ENCODE assay signal across 11 mouse cellular contexts in the genomic region with DNA sequence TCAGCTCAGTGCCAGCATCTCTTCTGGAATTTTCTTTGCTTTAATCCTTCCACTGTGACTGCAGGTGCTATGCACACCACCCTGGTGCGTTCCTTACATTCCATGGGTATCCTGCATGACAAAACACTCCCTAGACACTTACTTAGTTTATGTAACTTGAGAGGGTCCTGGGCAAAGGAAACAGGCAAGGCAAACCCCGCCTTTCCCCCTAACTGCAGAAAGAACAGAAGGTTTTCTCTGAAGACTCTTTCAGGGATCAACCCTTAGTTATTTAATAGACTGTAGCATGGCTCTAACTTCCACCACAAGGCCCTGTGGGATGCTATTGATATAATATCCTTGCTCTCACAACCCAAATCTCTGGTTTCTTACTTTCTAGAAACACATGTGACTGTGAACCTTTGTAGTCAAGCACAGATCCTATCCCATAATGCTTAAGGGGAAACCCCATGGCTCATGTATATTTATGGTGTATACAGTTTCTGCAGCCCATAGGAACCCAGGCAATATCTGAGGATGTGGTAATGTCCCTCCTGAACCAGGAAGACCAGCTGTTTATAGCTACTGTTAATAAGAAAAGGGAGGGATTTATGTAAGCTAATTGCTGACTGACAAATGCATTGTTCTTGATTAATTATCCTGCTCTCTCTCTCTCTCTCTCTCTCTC.
A peak's percentile ranks its signal among the peaks of the same experiment; 100 is the strongest.
DNase-seq lines count a peak whose midpoint lies in the region; ATAC-seq and TF ChIP-seq lines count a peak whose summit lies in the region.
"Had no signal": no experiment of that assay in that cellular context is flagged by ENCODE, and none has a peak within 500 bp of the region (broad histone marks: within the 10 kb centered on the region; RNA-seq: fewer than 3 reads in every experiment).

No protein-coding gene starts in this region.

- peak; percentile 75 for ATAC-seq in embryonic facial prominence, embryonic 13.5 days (ENCODE audit: insufficient number of reproducible peaks, insufficient read depth, low FRiP score, low TSS enrichment, low read depth)
- ATAC-seq in limb, embryonic 14.5 days (ENCODE audit: low FRiP score, low read depth), result peak; percentile 86
- ATAC-seq: inflammation-experienced regulatory T-cells, adult 6 months had no signal

- TF ChIP-seq CTCF in kidney, adult 2 months (conservative IDR thresholded peaks at IDR 0.05; ENCODE audit: insufficient read depth, insufficient read length, low read depth, low read length), result no peak

- H3K9me3 ChIP-seq in embryonic facial prominence, embryonic 13.5 days, result no peaks in the 10 kb centered on the region
- H3K9me3 ChIP-seq in limb, embryonic 14.5 days (ENCODE audit: control insufficient read depth, low read length), result no peaks in the 10 kb centered on the region

- H3K4me2 ChIP-seq in embryonic facial prominence, embryonic 13.5 days, result no peak overlapping the region
- H3K4me2 ChIP-seq in limb, embryonic 14.5 days (replicated peaks; ENCODE audit: low read depth, low read length, severe bottlenecking), result no peak overlapping the region

- no peak for TF ChIP-seq POLR2A in kidney, adult 2 months (IDR thresholded peaks at IDR 0.05; ENCODE audit: low read depth, low read length)
- TF ChIP-seq POLR2A in limb, embryonic 14.5 days (IDR thresholded peaks at IDR 0.05; ENCODE audit: borderline replicate concordance, extremely low read depth, insufficient read depth, insufficient read length), result no peak

- no peaks in the 10 kb centered on the region for H3K36me3 ChIP-seq in kidney, adult 2 months (ENCODE audit: control insufficient read depth, insufficient read depth, low read length)
- H3K36me3 ChIP-seq in embryonic facial prominence, embryonic 13.5 days, result 0 out of 2 replicates have a peak, but pooled peaks cover 5% of the 10 kb centered on the region
- H3K36me3 ChIP-seq in limb, embryonic 14.5 days (ENCODE audit: control insufficient read depth, insufficient read depth, low read length), result no peaks in the 10 kb centered on the region

- WGBS in kidney, adult 2 months, result 30% methylated on average over 2 of the region's 2 CpGs
- 1% methylated on average over 2 of the region's 2 CpGs for WGBS in embryonic facial prominence, embryonic 13.5 days
- 2% methylated on average over 2 of the region's 2 CpGs for WGBS in limb, embryonic 14.5 days

- H3K27ac ChIP-seq in kidney, adult 2 months (ENCODE audit: insufficient read depth, low read depth, low read length), result peak overlapping the region; percentile 56; the same call in 1 of the 2 replicates
- H3K27ac ChIP-seq in embryonic facial prominence, embryonic 13.5 days, result peak overlapping the region; percentile 74
- H3K27ac ChIP-seq in limb, embryonic 14.5 days (replicated peaks; ENCODE audit: low read depth, low read length), result 0 out of 2 replicates have a peak overlapping the region, but pooled peaks have one; percentile 38

- DNase-seq in kidney, adult 2 months, result peak; percentile 28
- no peak for DNase-seq in kidney, postnatal 25 days
- DNase-seq in WW6 (ENCODE audit: low read depth, low spot score), result peak; percentile 11
- DNase-seq in limb, embryonic 14.5 days (ENCODE audit: low spot score), result peak; percentile 71
- no peak for DNase-seq in cerebellum, postnatal 14 days
- no peak for DNase-seq in adrenal gland, adult 18-20 months (ENCODE audit: low spot score in 2 of 2)
- no peak for DNase-seq in cerebellum, adult 9-10 months
- DNase-seq: left cerebral cortex, postnatal 4 days; thymus, adult 18-20 months had no signal

- no peak overlapping the region for H3K9ac ChIP-seq in embryonic facial prominence, embryonic 13.5 days
- no peak overlapping the region for H3K9ac ChIP-seq in limb, embryonic 14.5 days (ENCODE audit: low read depth, low read length, severe bottlenecking)

- H3K27me3 ChIP-seq in kidney, adult 2 months (replicated peaks; ENCODE audit: control insufficient read depth, insufficient read depth, low read length), result no peaks in the 10 kb centered on the region
- H3K27me3 ChIP-seq in embryonic facial prominence, embryonic 13.5 days, result no peaks in the 10 kb centered on the region
- H3K27me3 ChIP-seq in limb, embryonic 14.5 days (ENCODE audit: control insufficient read depth, insufficient read depth, low read length), result no peaks in the 10 kb centered on the region

- no peak overlapping the region for H3K4me3 ChIP-seq in kidney, adult 2 months (ENCODE audit: insufficient read depth, low read depth, low read length)
- H3K4me3 ChIP-seq in embryonic facial prominence, embryonic 13.5 days, result no peak overlapping the region
- H3K4me3 ChIP-seq in limb, embryonic 14.5 days (replicated peaks; ENCODE audit: low read length), result no peak overlapping the region

- H3K4me1 ChIP-seq in kidney, adult 2 months (ENCODE audit: control insufficient read depth, insufficient read depth, low read length), result no peaks in the 10 kb centered on the region; the same call in 1 of the 2 replicates
- peaks cover 36% of the 10 kb centered on the region for H3K4me1 ChIP-seq in embryonic facial prominence, embryonic 13.5 days
- H3K4me1 ChIP-seq in limb, embryonic 14.5 days (ENCODE audit: control insufficient read depth, insufficient read depth, low read length), result peaks cover 26% of the 10 kb centered on the region

Comparison
In these comparisons a context has a peak if more than half of its experiments do, and no peak if none do; other contexts are left out.
1. DNase-seq: peak in kidney, adult 2 months (single experiment), WW6 (single experiment) and limb, embryonic 14.5 days (single experiment); none in kidney, postnatal 25 days (0 of 2), cerebellum, postnatal 14 days (0 of 2), adrenal gland, adult 18-20 months (0 of 2) and cerebellum, adult 9-10 months (single experiment).
2. Peak in every context shown above with its lines, with median percentiles within 50 percentile points of each other: H3K27ac ChIP-seq.